Mouse (Mus musculus) neural tube, embryonic 14.5 days (tissue): ENCODE results near the gene Wnt1. TPM values are rescaled to one million over a fixed set of nuclear protein-coding genes. Genes with fewer than 3 reads are reported as not detected.
"Not testable (repeated sequence)": the region's sequence is repeated elsewhere in the genome, so short reads cannot be mapped to it uniquely, and the experiment has no call there.

Source experiments
- ATAC-seq: fragments of 200-750 bp; cut with Nextera tagmentation; 2 replicates; pipeline ENCODE4 v1.8.0; 2017; ENCODE audit warnings: low read depth, mild to moderate bottlenecking, moderate TSS enrichment, moderate library complexity
- H3K27ac ChIP-seq: fragments of 300-500 bp; sonication (generic); 2 replicates; pipeline ENCODE4 v1.5.1; 2014; ENCODE audit warnings: low read depth, mild to moderate bottlenecking, control low read depth, low read length, moderate library complexity, mixed read lengths
- H3K27me3 ChIP-seq: fragments of 300-500 bp; sonication (generic); 2 replicates; pipeline ENCODE4 v1.6.1; 2014; ENCODE audit warnings: low read length; ENCODE audit not compliant: control insufficient read depth, insufficient read depth
- H3K36me3 ChIP-seq: fragments of 300-500 bp; sonication (generic); 2 replicates; pipeline ENCODE4 v1.6.1; 2014; ENCODE audit warnings: low read length, mixed read lengths; ENCODE audit not compliant: control insufficient read depth, insufficient read depth
- H3K4me1 ChIP-seq: fragments of 300-500 bp; sonication (generic); 2 replicates; pipeline ENCODE4 v1.6.1; 2014; ENCODE audit warnings: low read length; ENCODE audit not compliant: control insufficient read depth, insufficient read depth
- H3K4me2 ChIP-seq: fragments of 300-500 bp; sonication (generic); 2 replicates; pipeline ENCODE4 v1.6.1; 2014; ENCODE audit warnings: mild to moderate bottlenecking, low read depth, low read length, control low read depth
- H3K4me3 ChIP-seq: fragments of 300-500 bp; sonication (generic); 2 replicates; pipeline ENCODE4 v1.5.1; 2014; ENCODE audit warnings: low read depth, low read length, control low read depth, mixed read lengths
- H3K9ac ChIP-seq: fragments of 300-500 bp; sonication (generic); replicated peaks from 2 replicates; pipeline ENCODE4 v1.6.1; 2014; ENCODE audit warnings: low read depth, mild to moderate bottlenecking, control low read depth, low read length, mixed read lengths
- H3K9me3 ChIP-seq: fragments of 300-500 bp; sonication (generic); 2 replicates; pipeline ENCODE4 v1.6.1; 2016; ENCODE audit warnings: low read length; ENCODE audit not compliant: control insufficient read depth
- WGBS: fragments of 180-500 bp; shearing (Covaris S2); extraction: QIAGEN DNeasy Blood & Tissue Kit; methylation state at CpG from one replicate; pipeline ENCODE4 v1.1.7; 2014; 5-methylcytosine and 5-hydroxymethylcytosine counted together
- polyA plus RNA-seq: library from polyadenylated mRNA; unstranded; fragments of >200 nt; fragmentation: Nextera tagmentation; extraction: Ambion mirVana; gene quantifications from 2 replicates; pipeline ENCODE4 v1.2.1, GENCODE M21; 2014

Wnt1 gene
- 1.9 and 3.9 TPM in 2 replicates for polyA plus RNA-seq

GRCm38 (mm10) chr15:98789661-98790535 is at the start of gene Wnt1:
Wnt1 (plus strand) TSS chr15:98789857.
- ATAC-seq, result 0 out of 2 replicates have a peak, but pooled peaks have one; percentile 26
- 1% methylated on average over 51 of the region's 51 CpGs for WGBS
- no peak within 1 kb of the TSS for H3K4me2 ChIP-seq

DNA sequence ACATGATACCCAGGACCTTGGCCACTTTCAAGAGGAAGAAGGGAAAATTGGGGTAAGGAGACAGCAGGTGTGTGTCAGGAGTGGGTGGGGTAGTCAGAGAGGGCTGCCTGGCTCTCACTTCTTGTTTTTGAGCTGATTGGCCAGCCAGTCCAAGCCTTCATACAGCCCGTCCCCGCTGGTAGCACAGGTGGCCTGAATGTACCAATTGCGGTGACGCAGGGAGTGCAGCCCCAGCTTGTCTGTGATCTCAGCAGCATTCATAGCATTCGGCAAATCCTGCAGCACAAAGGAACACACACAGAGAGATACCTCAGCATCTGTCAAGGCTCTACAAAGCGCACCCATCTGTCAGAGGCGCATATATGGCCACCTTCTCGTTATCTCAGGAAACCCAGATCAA is 49.4 kb upstream of the Wnt1 start:
- no peak overlapping the region for H3K4me2 ChIP-seq
- H3K27me3 ChIP-seq, result no peaks in the 10 kb centered on the region
- no peak overlapping the region for H3K27ac ChIP-seq
- H3K9me3 ChIP-seq, result no peaks in the 10 kb centered on the region
- H3K4me3 ChIP-seq, result no peak overlapping the region
- no peak overlapping the region for H3K9ac ChIP-seq
- no peaks in the 10 kb centered on the region for H3K4me1 ChIP-seq
- WGBS, result 89% methylated on average over 8 of the region's 8 CpGs
- no peak for ATAC-seq
- H3K36me3 ChIP-seq, result peaks cover 40% of the 10 kb centered on the region

More at GRCm38 (mm10) chr15:98789661-98790535, at the start of gene Wnt1:
- peaks cover 67% of the 10 kb centered on the region for H3K27me3 ChIP-seq
- H3K4me3 ChIP-seq, result 0 out of 2 replicates have a peak within 1 kb of the TSS, but pooled peaks have one; percentile 16
- no peak within 1 kb of the TSS for H3K27ac ChIP-seq
- no peaks in the 10 kb centered on the region for H3K36me3 ChIP-seq
- H3K9me3 ChIP-seq, result no peaks in the 10 kb centered on the region
- H3K9ac ChIP-seq, result no peak within 1 kb of the TSS
- H3K4me1 ChIP-seq, result peaks cover 10% of the 10 kb centered on the region; the same call in 1 of the 2 replicates

DNA sequence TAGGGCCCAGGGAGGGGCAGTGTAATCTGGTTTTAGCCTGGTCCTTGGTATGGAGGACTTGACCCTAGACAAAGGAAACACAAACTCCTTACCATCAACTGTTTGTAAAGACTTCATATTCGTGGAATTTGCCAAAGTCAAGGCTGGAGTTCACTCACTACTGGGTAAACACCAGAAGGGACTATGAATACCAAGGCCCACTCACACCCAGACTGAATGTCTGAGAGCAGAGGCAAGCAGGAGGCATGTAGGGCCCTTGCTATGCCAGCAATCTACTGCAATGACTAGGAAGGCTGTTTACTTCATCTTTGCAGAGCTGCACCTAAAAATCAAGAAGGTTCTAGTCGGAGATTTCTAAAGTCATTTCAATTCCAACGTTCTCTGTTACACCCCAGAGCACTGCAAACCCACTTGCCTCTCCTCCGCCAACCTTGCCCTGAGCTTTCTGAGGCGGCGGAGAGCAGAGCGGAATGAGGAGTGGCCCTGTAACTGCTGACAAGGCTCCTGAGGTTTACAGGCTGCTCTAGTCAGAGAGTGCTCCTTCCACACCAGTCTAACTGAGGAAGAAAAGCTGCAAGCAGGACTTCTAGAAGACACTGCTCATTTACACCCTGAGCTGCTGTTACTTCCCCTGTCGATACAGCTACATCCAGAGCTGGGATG is 46.8 kb upstream of the Wnt1 start:
- ATAC-seq, result no peak
- peaks cover 33% of the 10 kb centered on the region for H3K36me3 ChIP-seq
- no peak overlapping the region for H3K4me3 ChIP-seq
- H3K9ac ChIP-seq, result no peak overlapping the region
- H3K27me3 ChIP-seq, result no peaks in the 10 kb centered on the region
- 90% methylated on average over 8 of the region's 8 CpGs for WGBS
- peaks cover 1% of the 10 kb centered on the region; the same call in 1 of the 2 replicates for H3K4me1 ChIP-seq
- H3K27ac ChIP-seq, result no peak overlapping the region
- no peak overlapping the region for H3K4me2 ChIP-seq
- no peaks in the 10 kb centered on the region for H3K9me3 ChIP-seq

DNA sequence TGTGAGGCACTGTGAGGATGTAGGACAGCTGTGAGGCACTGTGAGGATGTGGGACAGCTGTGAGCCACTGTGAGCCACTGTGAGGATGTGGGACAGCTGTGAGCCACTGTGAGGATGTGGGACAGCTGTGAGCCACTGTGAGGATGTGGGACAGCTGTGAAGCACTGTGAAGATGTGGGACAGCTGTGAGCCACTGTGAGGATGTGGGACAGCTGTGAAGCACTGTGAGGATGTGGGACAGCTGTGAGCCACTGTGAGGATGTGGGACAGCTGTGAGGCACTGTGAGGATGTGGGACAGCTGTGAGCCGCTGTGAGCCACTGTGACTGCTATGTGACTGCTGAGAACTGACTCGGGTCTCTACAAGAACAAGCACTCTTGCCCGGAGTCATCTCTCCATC is 45.8 kb upstream of the Wnt1 start:
- H3K27me3 ChIP-seq, ATAC-seq, H3K4me1 ChIP-seq, H3K9me3 ChIP-seq, H3K9ac ChIP-seq, H3K4me2 ChIP-seq, H3K27ac ChIP-seq, H3K4me3 ChIP-seq: not testable (repeated sequence)
- WGBS, result 97% methylated on average over 3 of the region's 3 CpGs
- peaks cover 28% of the 10 kb centered on the region for H3K36me3 ChIP-seq

DNA sequence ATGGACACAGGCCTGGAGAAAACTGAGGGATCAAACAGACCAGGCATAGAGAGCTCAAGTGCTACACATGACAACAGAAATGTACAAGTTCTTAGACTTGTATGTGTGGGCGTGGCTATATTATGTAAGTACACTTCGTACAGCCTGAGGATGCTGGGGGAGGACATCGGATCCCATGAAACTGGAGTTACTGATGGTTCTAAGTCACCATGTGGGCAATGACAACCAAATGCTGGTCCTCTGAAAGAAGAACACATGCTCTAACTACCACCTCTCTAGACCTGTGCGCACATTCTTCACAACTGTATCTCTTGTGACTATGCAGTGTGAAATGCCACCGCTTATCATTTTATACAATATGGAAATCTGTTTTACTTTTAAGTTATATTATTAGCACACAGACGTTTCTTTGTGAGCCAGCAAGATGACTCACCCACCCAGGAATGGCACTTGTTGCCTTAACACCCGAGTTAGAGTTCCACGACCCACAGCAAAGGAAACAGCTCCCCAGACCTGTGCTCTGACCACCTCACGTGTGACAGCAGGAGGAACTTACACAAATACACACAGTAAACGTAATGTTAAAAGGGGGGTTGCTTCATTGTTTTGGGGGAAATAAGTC is 43.2 kb upstream of the Wnt1 start:
- no peaks in the 10 kb centered on the region for H3K9me3 ChIP-seq
- peaks cover 6% of the 10 kb centered on the region; the same call in 1 of the 2 replicates for H3K4me1 ChIP-seq
- 0 out of 2 replicates have a peak, but pooled peaks cover 4% of the 10 kb centered on the region for H3K36me3 ChIP-seq
- no peak overlapping the region for H3K27ac ChIP-seq
- no peaks in the 10 kb centered on the region for H3K27me3 ChIP-seq
- WGBS, result 90% methylated on average over 10 of the region's 10 CpGs
- ATAC-seq, result no peak
- no peak overlapping the region for H3K4me2 ChIP-seq
- H3K9ac ChIP-seq, result no peak overlapping the region
- H3K4me3 ChIP-seq, result no peak overlapping the region

- H3K36me3 ChIP-seq, result no peaks in the 10 kb centered on the region
- 87% methylated on average over 6 of the region's 6 CpGs for WGBS
- H3K4me1 ChIP-seq, result peaks cover 6% of the 10 kb centered on the region; the same call in 1 of the 2 replicates
- H3K27me3 ChIP-seq, result no peaks in the 10 kb centered on the region
- no peak for ATAC-seq
- H3K4me2 ChIP-seq, result no peak overlapping the region
- no peaks in the 10 kb centered on the region for H3K9me3 ChIP-seq
- no peak overlapping the region for H3K27ac ChIP-seq
- no peak overlapping the region for H3K9ac ChIP-seq
- no peak overlapping the region for H3K4me3 ChIP-seq
These were observed 42.4 kb upstream of the Wnt1 start for GRCm38 (mm10) chr15:98747296-98747695.

- no peak for ATAC-seq
These were observed 40.6 kb upstream of the Wnt1 start for GRCm38 (mm10) chr15:98749093-98749492.

GRCm38 (mm10) chr15:98753021-98753423 is 36.6 kb upstream of the Wnt1 start:
- Histone ChIP-seq H3K9me3 (no peaks in the 10 kb centered on the region), H3K27me3 (no peaks in the 10 kb centered on the region), H3K36me3 (0 out of 2 replicates have a peak, but pooled peaks cover 3% of the 10 kb centered on the region), H3K4me2 (no peak overlapping the region), H3K27ac (no peak overlapping the region), H3K4me3 (no peak overlapping the region), H3K4me1 (peaks cover 3% of the 10 kb centered on the region; the same call in 1 of the 2 replicates), H3K9ac (no peak overlapping the region)
- WGBS, result 76% methylated on average over 8 of the region's 8 CpGs
- ATAC-seq, result no peak

More at GRCm38 (mm10) chr15:98749093-98749492, 40.6 kb upstream of the Wnt1 start:
- Histone ChIP-seq H3K4me3 (no peak overlapping the region), H3K9me3 (no peaks in the 10 kb centered on the region), H3K4me2 (no peak overlapping the region), H3K36me3 (no peaks in the 10 kb centered on the region), H3K27ac (no peak overlapping the region), H3K4me1 (peaks cover 6% of the 10 kb centered on the region; the same call in 1 of the 2 replicates), H3K27me3 (no peaks in the 10 kb centered on the region), H3K9ac (no peak overlapping the region)
- 98% methylated on average over 2 of the region's 2 CpGs for WGBS
